Mouse (Mus musculus) left cerebral cortex, postnatal 36 days (tissue): ENCODE measurements at regions not wholly inside any gene's neighbourhood (a gene's known extent, or its start where the extent isn't known, plus 50 kb on each side); places are given as distances from the start of the nearest gene placed in this dataset.

Source experiments
- DNase-seq, 2 experiments: peaks; one replicate each; pipeline ENCODE4 v3.0.0; 2021 to 2022; ENCODE audit warnings: low spot score in 2 of 2, mixed read lengths in 1 of 2
- intact Hi-C: fragments of 180-260 bp; cut with DNase I; formaldehyde crosslinking; loops from one replicate; pipeline ENCODE4 v1.15.1; 2025

GRCm38 (mm10) chr3:105367972-105368371, 84.2 kb upstream of the Kcnd3 start:
- intact Hi-C loops = no loop called here
- DNase-seq = no peak

GRCm38 (mm10) chr3:105372371-105372828, 79.7 kb upstream of the Kcnd3 start:
- no peak for DNase-seq
- intact Hi-C loops = no loop called here

- DNase-seq = no peak
- intact Hi-C loops = no loop called here
These were observed 77.8 kb upstream of the Kcnd3 start for GRCm38 (mm10) chr3:105374306-105374705.

GRCm38 (mm10) chr3:105374836-105375235, 77.3 kb upstream of the Kcnd3 start:
- intact Hi-C loops = no loop called here

DNA sequence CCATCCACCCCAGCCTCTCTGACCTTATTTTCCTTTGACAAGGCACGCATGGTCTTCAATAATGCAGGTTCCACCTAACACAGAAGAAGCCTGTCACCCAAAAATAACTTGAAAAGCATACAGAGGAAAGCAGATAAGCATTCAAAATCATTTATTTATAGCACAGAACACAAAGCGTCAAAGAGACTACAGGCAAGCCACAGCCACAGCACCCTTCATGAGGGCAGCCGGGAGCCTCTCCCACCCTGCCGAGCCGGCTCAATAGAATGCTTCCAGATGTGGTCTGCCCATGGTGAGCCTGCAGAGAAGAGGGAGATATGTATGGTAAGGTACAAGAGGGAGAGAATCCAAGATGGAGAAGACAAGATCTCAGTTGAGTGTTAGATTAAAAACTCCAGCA, 76.7 kb upstream of the Kcnd3 start:
- no peak for DNase-seq
- intact Hi-C loops = no loop called here

More at GRCm38 (mm10) chr3:105374836-105375235, 77.3 kb upstream of the Kcnd3 start:
- DNase-seq = no peak

- no peak for DNase-seq
- intact Hi-C loops = no loop called here
These were observed 76.3 kb upstream of the Kcnd3 start for GRCm38 (mm10) chr3:105375820-105376219.

GRCm38 (mm10) chr3:105376346-105376745, 75.8 kb upstream of the Kcnd3 start:
- intact Hi-C loops = no loop called here
- DNase-seq = no peak

- intact Hi-C loops = no loop called here
- no peak for DNase-seq
These were observed 71.3 kb upstream of the Kcnd3 start for GRCm38 (mm10) chr3:105380818-105381217.

- DNase-seq = no peak
These were observed 59.3 kb upstream of the Kcnd3 start for GRCm38 (mm10) chr3:105392611-105393514.

More at GRCm38 (mm10) chr3:105392611-105393514, 59.3 kb upstream of the Kcnd3 start:
- intact Hi-C loops = no loop called here
